Mouse (Mus musculus): ENCODE data around the gene Tshz2.
"Not testable (repeated sequence)": the region's sequence is repeated elsewhere in the genome, so short reads cannot be mapped to it uniquely, and the experiment has no call there.

Tshz2 gene

GRCm38 (mm10) chr2:169755091-169755490, 122.3 kb downstream of the Tshz2 start:
- no peak for DNase-seq (ENCODE audit: low spot score in 2 of 2)

- DNase-seq (ENCODE audit: low spot score in 2 of 2) = no peak
Observed at GRCm38 (mm10) chr2:169758120-169758519, 125.3 kb downstream of the Tshz2 start.

GRCm38 (mm10) chr2:169760117-169760516, 127.3 kb downstream of the Tshz2 start:
- no peak for DNase-seq (ENCODE audit: low spot score in 2 of 2)

- DNase-seq (ENCODE audit: low spot score in 2 of 2) = no peak
Observed at GRCm38 (mm10) chr2:169761726-169762125, 128.9 kb downstream of the Tshz2 start.

GRCm38 (mm10) chr2:169762301-169762700, 129.5 kb downstream of the Tshz2 start:
- DNase-seq (ENCODE audit: low spot score in 2 of 2) = no peak

- no peak for DNase-seq (ENCODE audit: low spot score in 2 of 2)
Observed at GRCm38 (mm10) chr2:169763716-169764115, 130.9 kb downstream of the Tshz2 start.

- DNase-seq (ENCODE audit: low spot score in 2 of 2) = no peak
Observed at GRCm38 (mm10) chr2:169766247-169766646, 133.4 kb downstream of the Tshz2 start.

- DNase-seq (ENCODE audit: low spot score in 2 of 2) = no peak
Observed at GRCm38 (mm10) chr2:169767281-169767680, 134.5 kb downstream of the Tshz2 start.

- DNase-seq (ENCODE audit: low spot score in 2 of 2) = no peak
Observed at GRCm38 (mm10) chr2:169775078-169775477, 142.3 kb downstream of the Tshz2 start.

GRCm38 (mm10) chr2:169777242-169777641, 144.4 kb downstream of the Tshz2 start:
- DNase-seq (ENCODE audit: low spot score in 2 of 2) = no peak

- DNase-seq (ENCODE audit: low spot score in 2 of 2) = no peak
Observed at GRCm38 (mm10) chr2:169777764-169778163, 145.0 kb downstream of the Tshz2 start.

- DNase-seq (ENCODE audit: low spot score in 2 of 2) = no peak
Observed at GRCm38 (mm10) chr2:169778740-169779345, 146.0 kb downstream of the Tshz2 start.

- DNase-seq (ENCODE audit: low spot score in 2 of 2) = not testable (repeated sequence)
Observed at GRCm38 (mm10) chr2:169781671-169782070, 148.9 kb downstream of the Tshz2 start.

- DNase-seq (ENCODE audit: low spot score in 2 of 2) = peak; percentile 8 to 26
Observed at GRCm38 (mm10) chr2:169782874-169783680, 150.3 kb downstream of the Tshz2 start.

- no peak for DNase-seq (ENCODE audit: low spot score in 2 of 2)
Observed at GRCm38 (mm10) chr2:169783681-169784033, 150.8 kb downstream of the Tshz2 start.

GRCm38 (mm10) chr2:169787381-169787780, 154.6 kb downstream of the Tshz2 start:
- no peak for DNase-seq (ENCODE audit: low spot score in 2 of 2)

GRCm38 (mm10) chr2:169787906-169788305, 155.1 kb downstream of the Tshz2 start:
- no peak for DNase-seq (ENCODE audit: low spot score in 2 of 2)

GRCm38 (mm10) chr2:169790439-169791131, 157.8 kb downstream of the Tshz2 start:
- peak; percentile 23 to 31 for DNase-seq (ENCODE audit: low spot score in 2 of 2)

GRCm38 (mm10) chr2:169792706-169793105, 159.9 kb downstream of the Tshz2 start:
- DNase-seq (ENCODE audit: low spot score in 2 of 2) = no peak

GRCm38 (mm10) chr2:169802241-169802640, 169.4 kb downstream of the Tshz2 start:
- no peak for DNase-seq (ENCODE audit: low spot score in 2 of 2)

- DNase-seq (ENCODE audit: low spot score in 2 of 2) = no peak
Observed at GRCm38 (mm10) chr2:169804380-169804779, 171.6 kb downstream of the Tshz2 start.

GRCm38 (mm10) chr2:169805545-169805944, 172.7 kb downstream of the Tshz2 start:
- no peak for DNase-seq (ENCODE audit: low spot score in 2 of 2)

GRCm38 (mm10) chr2:169811589-169811988, 178.8 kb downstream of the Tshz2 start:
- no peak for DNase-seq (ENCODE audit: low spot score in 2 of 2)

Data from frontal cortex, postnatal 36 days (tissue).